Mouse (Mus musculus): Measurements from ENCODE around the gene Lingo1. TPM values are rescaled to one million over a fixed set of nuclear protein-coding genes. Genes with fewer than 3 reads are reported as not detected.

The Lingo1 gene
- total RNA-seq (2021), result 100 to 1,000 TPM; 285 to 307 TPM
- long read RNA-seq, transcript Lingo1-203 (2 exons, 2,782 nt), result major isoform, 51 of 116 reads
- long read RNA-seq, partial matches to known transcripts, result 1 of 116 reads
- long read RNA-seq, other reads (novel, unspliced or antisense), result 62 of 116 reads

GRCm38 (mm10) chr9:56795721-56796655, at the start of gene Lingo1:
Gene Lingo1 (minus strand): TSS chr9:56796468.
- DNase-seq (ENCODE audit: low spot score in 2 of 2), result peak; percentile 73 to 84

- DNase-seq (ENCODE audit: low spot score in 2 of 2), result no peak
These were observed 48.4 kb upstream of the Lingo1 start for GRCm38 (mm10) chr9:56844644-56845043.

GRCm38 (mm10) chr9:56843679-56844188, 47.5 kb upstream of the Lingo1 start:
- DNase-seq (ENCODE audit: low spot score in 2 of 2), result peak; percentile 81 to 83

GRCm38 (mm10) chr9:56842303-56842719, 46.0 kb upstream of the Lingo1 start:
- no peak for DNase-seq (ENCODE audit: low spot score in 2 of 2)

GRCm38 (mm10) chr9:56841864-56842263, 45.6 kb upstream of the Lingo1 start:
- DNase-seq (ENCODE audit: low spot score in 2 of 2), result no peak

- no peak for DNase-seq (ENCODE audit: low spot score in 2 of 2)
These were observed 44.5 kb upstream of the Lingo1 start for GRCm38 (mm10) chr9:56840721-56841120.

- DNase-seq (ENCODE audit: low spot score in 2 of 2), result no peak
These were observed 38.9 kb upstream of the Lingo1 start for GRCm38 (mm10) chr9:56835152-56835551.

GRCm38 (mm10) chr9:56832900-56833299, 36.6 kb upstream of the Lingo1 start:
- no peak for DNase-seq (ENCODE audit: low spot score in 2 of 2)

- no peak for DNase-seq (ENCODE audit: low spot score in 2 of 2)
These were observed 35.6 kb upstream of the Lingo1 start for GRCm38 (mm10) chr9:56831904-56832303.

GRCm38 (mm10) chr9:56830162-56830561, 33.9 kb upstream of the Lingo1 start:
- DNase-seq (ENCODE audit: low spot score in 2 of 2), result no peak

GRCm38 (mm10) chr9:56828841-56829240, 32.6 kb upstream of the Lingo1 start:
- no peak for DNase-seq (ENCODE audit: low spot score in 2 of 2)

- no peak for DNase-seq (ENCODE audit: low spot score in 2 of 2)
These were observed 31.9 kb upstream of the Lingo1 start for GRCm38 (mm10) chr9:56828146-56828545.

- no peak for DNase-seq (ENCODE audit: low spot score in 2 of 2)
These were observed 29.4 kb upstream of the Lingo1 start for GRCm38 (mm10) chr9:56825476-56826213.

- peak; percentile 51 to 60 for DNase-seq (ENCODE audit: low spot score in 2 of 2)
These were observed 28.6 kb upstream of the Lingo1 start for GRCm38 (mm10) chr9:56824900-56825299.

GRCm38 (mm10) chr9:56810916-56811315, 14.6 kb upstream of the Lingo1 start:
- no peak for DNase-seq (ENCODE audit: low spot score in 2 of 2)

GRCm38 (mm10) chr9:56807990-56808389, 11.7 kb upstream of the Lingo1 start:
- no peak for DNase-seq (ENCODE audit: low spot score in 2 of 2)

GRCm38 (mm10) chr9:56803146-56803545, 6.9 kb upstream of the Lingo1 start:
- no peak for DNase-seq (ENCODE audit: low spot score in 2 of 2)

GRCm38 (mm10) chr9:56797876-56798275, 1.6 kb upstream of the Lingo1 start:
- DNase-seq (ENCODE audit: low spot score in 2 of 2), result peak; percentile 83 to 87

GRCm38 (mm10) chr9:56796656-56797131, 426 bp upstream of the Lingo1 start:
- peak in 1 of 2 experiments; percentile 60 for DNase-seq (ENCODE audit: low spot score in 2 of 2)

- DNase-seq (ENCODE audit: low spot score in 2 of 2), result no peak
These were observed 4.5 kb downstream of the Lingo1 start for GRCm38 (mm10) chr9:56791696-56792261.

- no peak for DNase-seq (ENCODE audit: low spot score in 2 of 2)
These were observed 11.7 kb downstream of the Lingo1 start for GRCm38 (mm10) chr9:56784576-56784975.
